In the genomic region with DNA sequence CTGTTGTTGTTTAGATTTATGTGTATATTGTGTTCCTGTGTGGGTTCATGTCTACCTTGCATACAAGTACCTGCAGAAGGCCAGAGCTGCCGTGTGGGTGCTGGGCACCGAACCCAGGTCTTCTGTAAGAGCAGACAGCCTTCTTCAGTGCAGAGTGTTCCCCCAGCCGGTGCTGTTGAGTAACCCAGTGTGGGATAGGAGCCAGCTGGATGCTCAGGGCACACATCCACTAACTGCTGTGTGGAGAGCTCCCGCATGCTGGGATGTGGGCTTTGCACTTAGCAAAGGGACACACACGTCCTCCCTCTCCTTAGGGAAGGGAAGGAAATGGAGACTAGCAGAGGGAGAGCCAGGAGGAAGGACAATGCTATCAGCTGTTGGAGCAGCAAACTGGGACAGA, we compare ENCODE assay signal across 12 mouse cellular contexts. TPM values are rescaled to one million over a fixed set of nuclear protein-coding genes. Genes with fewer than 3 reads are reported as not detected.
DNase-seq lines count a peak whose midpoint lies in the region; ATAC-seq and TF ChIP-seq lines count a peak whose summit lies in the region.
"Had no signal": no experiment of that assay in that cellular context is flagged by ENCODE, and none has a peak within 500 bp of the region (broad histone marks: within the 10 kb centered on the region; RNA-seq: fewer than 3 reads in every experiment).

No protein-coding gene starts in this region.

- TF ChIP-seq POLR2A in bone marrow macrophage, adult 2 months (IDR thresholded peaks at IDR 0.05; ENCODE audit: borderline replicate concordance, low read depth, low read length): no peak

- no peak overlapping the region for H3K9ac ChIP-seq in intestine, postnatal 0 days (ENCODE audit: low read depth, low read length)
- H3K9ac ChIP-seq in intestine, embryonic 15.5 days: no peak overlapping the region
- H3K9ac ChIP-seq in midbrain, embryonic 16.5 days (ENCODE audit: low read depth, low read length): no peak overlapping the region
- H3K9ac ChIP-seq: embryonic facial prominence, embryonic 13.5 days; limb, embryonic 12.5 days had no signal

- 79% methylated on average over 5 of the region's 5 CpGs for WGBS in intestine, postnatal 0 days
- WGBS in intestine, embryonic 15.5 days: 79% methylated on average over 5 of the region's 5 CpGs
- 92% methylated on average over 5 of the region's 5 CpGs for WGBS in midbrain, embryonic 16.5 days

- H3K9me3 ChIP-seq in intestine, postnatal 0 days (ENCODE audit: control insufficient read depth): no peaks in the 10 kb centered on the region
- H3K9me3 ChIP-seq in intestine, embryonic 15.5 days: no peaks in the 10 kb centered on the region
- H3K9me3 ChIP-seq in midbrain, embryonic 16.5 days (replicated peaks; ENCODE audit: control insufficient read depth, low read length, poor library complexity, severe bottlenecking): no peaks in the 10 kb centered on the region
- H3K9me3 ChIP-seq: embryonic facial prominence, embryonic 13.5 days; limb, embryonic 12.5 days had no signal

- no peak overlapping the region for H3K4me3 ChIP-seq in intestine, postnatal 0 days (ENCODE audit: low read depth, low read length)
- H3K4me3 ChIP-seq in intestine, embryonic 15.5 days (replicated peaks): no peak overlapping the region
- H3K4me3 ChIP-seq in bone marrow macrophage, adult 2 months (ENCODE audit: insufficient read depth, low read length): no peak overlapping the region
- no peak overlapping the region for H3K4me3 ChIP-seq in midbrain, embryonic 16.5 days (ENCODE audit: low read depth, low read length)
- H3K4me3 ChIP-seq: embryonic facial prominence, embryonic 13.5 days; limb, embryonic 12.5 days had no signal

- H3K36me3 ChIP-seq in intestine, postnatal 0 days (ENCODE audit: control insufficient read depth, insufficient read depth): peaks cover 83% of the 10 kb centered on the region
- H3K36me3 ChIP-seq in intestine, embryonic 15.5 days: peaks cover 65% of the 10 kb centered on the region
- peaks cover 59% of the 10 kb centered on the region for H3K36me3 ChIP-seq in midbrain, embryonic 16.5 days (ENCODE audit: control insufficient read depth, insufficient read depth, low read length)

- peak; percentile 57 for DNase-seq in right cerebral cortex, adult 18-20 months
- no peak for DNase-seq in right cerebral cortex, adult 2 months (ENCODE audit: low spot score in 2 of 2)
- no peak for DNase-seq in kidney, adult 8-10 months
- DNase-seq: cerebellum, adult 11 months had no signal

- peak overlapping the region; percentile 21; the same call in 1 of the 2 replicates for H3K27ac ChIP-seq in intestine, postnatal 0 days (ENCODE audit: low read depth, low read length)
- H3K27ac ChIP-seq in intestine, embryonic 15.5 days: no peak overlapping the region
- H3K27ac ChIP-seq in bone marrow macrophage, adult 2 months (ENCODE audit: insufficient read depth, low read depth, low read length): peak overlapping the region; percentile 19
- no peak overlapping the region for H3K27ac ChIP-seq in midbrain, embryonic 16.5 days (ENCODE audit: low read length)
- H3K27ac ChIP-seq: embryonic facial prominence, embryonic 13.5 days; limb, embryonic 12.5 days had no signal

- no peak for TF ChIP-seq CTCF in intestine, postnatal 0 days (IDR thresholded peaks at IDR 0.05; ENCODE audit: low read depth)
- TF ChIP-seq CTCF in bone marrow macrophage, adult 2 months (IDR thresholded peaks at IDR 0.05; ENCODE audit: low read depth, low read length): no peak

- ATAC-seq in intestine, postnatal 0 days: no peak
- ATAC-seq in intestine, embryonic 15.5 days: no peak
- no peak for ATAC-seq in midbrain, embryonic 16.5 days
- ATAC-seq: activated CD4-positive, CD25-positive, alpha-beta regulatory T cell, adult 4 months; hindbrain, embryonic 16.5 days had no signal

- no peaks in the 10 kb centered on the region for H3K27me3 ChIP-seq in intestine, postnatal 0 days (replicated peaks; ENCODE audit: control insufficient read depth, insufficient read depth, low read length)
- no peaks in the 10 kb centered on the region for H3K27me3 ChIP-seq in intestine, embryonic 15.5 days (replicated peaks)
- no peaks in the 10 kb centered on the region for H3K27me3 ChIP-seq in midbrain, embryonic 16.5 days (ENCODE audit: control insufficient read depth, insufficient read depth, low read depth, low read length)
- H3K27me3 ChIP-seq: embryonic facial prominence, embryonic 13.5 days; limb, embryonic 12.5 days had no signal

- H3K4me2 ChIP-seq in intestine, postnatal 0 days (replicated peaks; ENCODE audit: low read depth): no peak overlapping the region
- no peak overlapping the region for H3K4me2 ChIP-seq in intestine, embryonic 15.5 days (replicated peaks)
- H3K4me2 ChIP-seq in midbrain, embryonic 16.5 days (ENCODE audit: low read length): no peak overlapping the region
- H3K4me2 ChIP-seq: embryonic facial prominence, embryonic 13.5 days; limb, embryonic 12.5 days had no signal

- H3K4me1 ChIP-seq in intestine, postnatal 0 days (replicated peaks; ENCODE audit: control insufficient read depth, insufficient read depth, low read length): no peaks in the 10 kb centered on the region
- no peaks in the 10 kb centered on the region for H3K4me1 ChIP-seq in intestine, embryonic 15.5 days (replicated peaks)
- H3K4me1 ChIP-seq in bone marrow macrophage, adult 2 months (ENCODE audit: control insufficient read depth, insufficient read depth, low read length): peaks cover 18% of the 10 kb centered on the region
- no peaks in the 10 kb centered on the region for H3K4me1 ChIP-seq in midbrain, embryonic 16.5 days (ENCODE audit: control insufficient read depth, insufficient read depth, low read length)
- H3K4me1 ChIP-seq: embryonic facial prominence, embryonic 13.5 days; limb, embryonic 12.5 days had no signal

RNA-seq across cellular contexts. Expression of a gene that starts 13.6 kb away (rescaled TPM):
- 6.8 and 7.2 TPM in 2 replicates for polyA plus RNA-seq in intestine, postnatal 0 days (2015; fragmentation: Nextera tagmentation; extraction: Ambion mirVana)
- 2.5 and 3.8 TPM in 2 replicates for polyA plus RNA-seq in intestine, embryonic 15.5 days (2015; fragmentation: Nextera tagmentation; extraction: Ambion mirVana)
- polyA plus RNA-seq in bone marrow macrophage, adult 2 months (2012; ENCODE audit: insufficient read depth, insufficient read length, missing spikeins): 2.3 and 2.8 TPM in 2 replicates
- polyA plus RNA-seq in midbrain, embryonic 16.5 days (2015; fragmentation: Nextera tagmentation; extraction: Ambion mirVana): 1.9 and 2.2 TPM in 2 replicates

RNA-seq across cellular contexts. Expression of a gene that starts 14.2 kb away (rescaled TPM):
- 164 and 175 TPM in 2 replicates for polyA plus RNA-seq in intestine, postnatal 0 days (2015; fragmentation: Nextera tagmentation; extraction: Ambion mirVana)
- polyA plus RNA-seq in intestine, embryonic 15.5 days (2015; fragmentation: Nextera tagmentation; extraction: Ambion mirVana): 173 and 204 TPM in 2 replicates
- polyA plus RNA-seq in bone marrow macrophage, adult 2 months (2012; ENCODE audit: insufficient read depth, insufficient read length, missing spikeins): 365 and 401 TPM in 2 replicates
- polyA plus RNA-seq in midbrain, embryonic 16.5 days (2015; fragmentation: Nextera tagmentation; extraction: Ambion mirVana): 174 and 182 TPM in 2 replicates

RNA-seq across cellular contexts. Expression of a gene that starts 40.4 kb away (rescaled TPM):
- 14.2 and 15.0 TPM in 2 replicates for polyA plus RNA-seq in intestine, postnatal 0 days (2015; fragmentation: Nextera tagmentation; extraction: Ambion mirVana)
- polyA plus RNA-seq in intestine, embryonic 15.5 days (2015; fragmentation: Nextera tagmentation; extraction: Ambion mirVana): 46.3 and 48.0 TPM in 2 replicates
- 9.9 and 14.0 TPM in 2 replicates for polyA plus RNA-seq in bone marrow macrophage, adult 2 months (2012; ENCODE audit: insufficient read depth, insufficient read length, missing spikeins)
- 54.0 and 55.0 TPM in 2 replicates for polyA plus RNA-seq in midbrain, embryonic 16.5 days (2015; fragmentation: Nextera tagmentation; extraction: Ambion mirVana)

RNA-seq across cellular contexts. Expression of a gene that starts 52.7 kb away (rescaled TPM):
- polyA plus RNA-seq in intestine, postnatal 0 days (2015; fragmentation: Nextera tagmentation; extraction: Ambion mirVana): 99.1 and 100 TPM in 2 replicates
- 55.1 and 58.1 TPM in 2 replicates for polyA plus RNA-seq in intestine, embryonic 15.5 days (2015; fragmentation: Nextera tagmentation; extraction: Ambion mirVana)
- 233 and 235 TPM in 2 replicates for polyA plus RNA-seq in bone marrow macrophage, adult 2 months (2012; ENCODE audit: insufficient read depth, insufficient read length, missing spikeins)
- polyA plus RNA-seq in midbrain, embryonic 16.5 days (2015; fragmentation: Nextera tagmentation; extraction: Ambion mirVana): 135 and 140 TPM in 2 replicates

Comparison
In these comparisons a context has a peak if more than half of its experiments do, and no peak if none do; other contexts are left out.
1. H3K27ac ChIP-seq: peak in intestine, postnatal 0 days (single experiment) and bone marrow macrophage, adult 2 months (single experiment); none in intestine, embryonic 15.5 days (single experiment) and midbrain, embryonic 16.5 days (single experiment).